Mouse (Mus musculus): ENCODE data around the gene Tsc2. TPM values are rescaled to one million over a fixed set of nuclear protein-coding genes. Genes with fewer than 3 reads are reported as not detected.
A peak's percentile ranks its signal among the peaks of the same experiment; 100 is the strongest.

The Tsc2 gene
- polyA plus RNA-seq, 1 experiment from 2014 or later: 68.8 TPM

DNA sequence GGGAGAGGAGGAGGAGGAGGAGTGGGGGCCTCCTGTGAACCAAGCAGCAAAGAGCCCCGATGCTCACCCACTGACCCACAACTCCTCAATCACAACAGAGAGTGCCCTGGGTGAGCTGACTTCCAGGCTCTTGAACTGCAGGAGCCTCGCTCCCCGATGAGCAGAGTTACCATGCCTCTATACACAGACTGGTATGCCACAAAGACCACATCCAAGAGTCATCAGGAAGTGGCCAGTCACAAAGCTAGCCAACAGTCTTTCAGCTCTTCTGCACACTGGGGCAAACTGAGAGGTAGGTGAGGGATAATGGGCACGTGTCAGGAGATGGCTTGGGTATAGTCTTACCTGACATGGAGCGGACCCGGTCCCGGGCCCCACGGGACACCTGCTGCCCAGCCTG, 28.5 kb downstream of the Tsc2 start:
- H3K4me1 ChIP-seq: no peaks in the 10 kb centered on the region
- no peak overlapping the region for H3K27ac ChIP-seq (replicated peaks)
- no peak overlapping the region for H3K4me2 ChIP-seq
- H3K9ac ChIP-seq (replicated peaks): no peak overlapping the region
- ATAC-seq (ENCODE audit: low FRiP score): no peak
- H3K36me3 ChIP-seq: peaks cover 96% of the 10 kb centered on the region
- H3K27me3 ChIP-seq (replicated peaks): no peaks in the 10 kb centered on the region
- 91% methylated on average over 8 of the region's 8 CpGs for WGBS
- no peak overlapping the region for H3K4me3 ChIP-seq (replicated peaks)
- H3K9me3 ChIP-seq (replicated peaks): no peaks in the 10 kb centered on the region

DNA sequence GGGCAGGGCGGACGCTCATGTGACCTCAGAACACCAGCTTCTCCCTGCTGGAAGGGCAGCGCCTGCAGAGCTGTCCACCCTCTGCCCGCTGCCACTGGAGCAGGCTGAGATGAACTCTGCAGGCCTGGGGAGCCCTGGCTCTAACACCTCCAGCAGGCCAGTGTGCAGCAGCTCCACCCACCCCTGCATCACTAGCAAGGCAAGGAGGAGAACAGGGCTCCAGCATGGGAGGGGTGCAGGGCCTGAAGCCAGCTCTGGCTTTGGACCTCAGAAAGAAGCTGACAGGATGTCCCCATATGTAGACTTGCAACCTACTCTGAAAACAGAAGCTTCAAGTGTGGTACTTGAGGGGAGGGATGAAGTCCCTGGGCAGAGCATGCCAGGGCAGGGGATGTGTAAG, 31.9 kb downstream of the Tsc2 start:
- Histone ChIP-seq H3K9ac (replicated peaks) (no peak overlapping the region), H3K36me3 (peaks cover 96% of the 10 kb centered on the region), H3K4me1 (no peaks in the 10 kb centered on the region), H3K4me3 (replicated peaks) (no peak overlapping the region), H3K27ac (replicated peaks) (no peak overlapping the region), H3K4me2 (no peak overlapping the region), H3K27me3 (replicated peaks) (no peaks in the 10 kb centered on the region), H3K9me3 (replicated peaks) (no peaks in the 10 kb centered on the region)
- WGBS: 96% methylated on average over 4 of the region's 4 CpGs
- ATAC-seq (ENCODE audit: low FRiP score): no peak

DNA sequence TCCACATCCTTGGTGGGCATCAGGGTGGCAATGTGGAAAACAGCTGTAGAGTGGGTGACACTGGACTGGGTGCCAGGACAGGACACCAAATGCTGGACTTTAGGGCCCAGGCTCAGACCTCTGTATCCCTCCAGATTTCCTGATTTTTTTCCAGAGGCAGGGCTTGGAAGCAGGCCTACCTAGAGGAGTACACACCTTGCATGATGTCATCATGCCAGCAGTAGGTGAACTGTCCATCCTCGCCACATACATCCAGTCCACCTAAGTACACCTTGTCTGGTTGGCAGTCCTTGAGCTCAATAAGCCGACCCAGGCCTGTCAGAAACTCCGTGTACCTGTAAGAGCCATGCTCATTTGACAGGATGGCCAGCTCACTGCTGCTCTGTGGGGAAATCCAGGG, 34.4 kb downstream of the Tsc2 start:
- Histone ChIP-seq H3K4me1 (no peaks in the 10 kb centered on the region), H3K27ac (replicated peaks) (no peak overlapping the region), H3K36me3 (peaks cover 100% of the 10 kb centered on the region), H3K9me3 (replicated peaks) (no peaks in the 10 kb centered on the region), H3K9ac (replicated peaks) (no peak overlapping the region), H3K4me3 (replicated peaks) (no peak overlapping the region), H3K27me3 (replicated peaks) (no peaks in the 10 kb centered on the region), H3K4me2 (no peak overlapping the region)
- 84% methylated on average over 3 of the region's 3 CpGs for WGBS
- no peak for ATAC-seq (ENCODE audit: low FRiP score)

DNA sequence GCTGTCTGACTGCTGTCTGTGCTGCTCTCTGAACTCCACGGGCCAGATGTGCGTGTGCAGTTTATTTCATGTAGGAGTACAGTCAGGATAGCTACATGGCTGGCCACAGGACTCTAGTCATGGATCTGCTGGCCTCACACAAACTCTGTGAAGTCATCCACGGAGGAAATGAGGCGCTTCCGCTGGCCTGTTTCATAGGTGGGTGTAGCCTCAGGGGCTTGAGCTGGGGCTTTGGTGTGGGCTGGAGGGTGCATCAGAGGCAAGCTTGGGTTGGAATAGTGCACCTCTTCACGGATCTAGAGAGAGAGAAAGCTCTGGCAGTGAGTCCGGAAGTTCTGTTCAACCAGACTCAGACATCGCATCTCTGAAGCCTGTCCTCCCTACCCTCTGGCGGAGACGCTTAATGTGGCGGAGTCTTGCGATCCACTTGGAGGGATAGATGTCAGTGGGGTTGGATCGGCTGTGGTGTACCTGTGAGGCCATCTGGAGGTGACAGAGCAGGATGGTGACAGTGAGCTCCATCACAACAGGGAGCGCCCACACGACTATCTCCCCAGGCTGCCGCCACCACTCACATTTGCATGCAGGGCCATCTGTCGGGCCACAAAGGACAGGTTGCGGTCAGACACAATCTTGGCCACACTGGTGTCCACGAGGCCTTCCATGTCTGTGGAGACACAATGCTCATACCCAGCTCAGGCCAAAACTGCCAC, 35.8 kb downstream of the Tsc2 start:
- Histone ChIP-seq H3K27me3 (replicated peaks) (no peaks in the 10 kb centered on the region), H3K4me3 (replicated peaks) (no peak overlapping the region), H3K4me1 (no peaks in the 10 kb centered on the region), H3K27ac (replicated peaks) (no peak overlapping the region), H3K9me3 (replicated peaks) (no peaks in the 10 kb centered on the region), H3K36me3 (peaks cover 100% of the 10 kb centered on the region), H3K4me2 (no peak overlapping the region), H3K9ac (replicated peaks) (no peak overlapping the region)
- WGBS: 90% methylated on average over 19 of the region's 19 CpGs
- ATAC-seq (ENCODE audit: low FRiP score): no peak

DNA sequence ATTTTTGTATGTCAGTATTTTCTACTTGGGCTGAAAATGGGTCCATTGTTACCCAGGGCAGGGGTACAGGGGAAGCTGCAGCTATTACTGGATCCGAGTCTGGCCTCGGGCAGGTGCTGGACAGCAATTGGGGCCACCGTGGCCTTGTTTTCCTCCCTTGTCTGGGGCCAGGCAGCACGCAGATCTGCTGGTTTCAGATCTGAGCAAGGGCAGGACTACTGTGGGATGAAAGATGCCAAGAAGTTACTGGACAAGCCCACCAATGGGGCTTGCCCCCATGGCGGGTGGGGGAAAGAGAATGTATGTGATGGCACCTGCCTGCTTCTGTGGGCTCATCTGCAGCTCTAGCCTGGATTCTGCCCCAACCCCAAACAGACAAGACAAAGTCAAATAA, 36.4 kb downstream of the Tsc2 start:
- H3K9ac ChIP-seq (replicated peaks): no peak overlapping the region
- H3K36me3 ChIP-seq: peaks cover 100% of the 10 kb centered on the region
- no peaks in the 10 kb centered on the region for H3K9me3 ChIP-seq (replicated peaks)
- no peaks in the 10 kb centered on the region for H3K4me1 ChIP-seq
- H3K4me3 ChIP-seq (replicated peaks): no peak overlapping the region
- no peaks in the 10 kb centered on the region for H3K27me3 ChIP-seq (replicated peaks)
- WGBS: 77% methylated on average over 5 of the region's 5 CpGs
- ATAC-seq (ENCODE audit: low FRiP score): no peak
- 0 out of 2 replicates have a peak overlapping the region, but pooled peaks have one; percentile 33 for H3K27ac ChIP-seq (replicated peaks)
- no peak overlapping the region for H3K4me2 ChIP-seq

DNA sequence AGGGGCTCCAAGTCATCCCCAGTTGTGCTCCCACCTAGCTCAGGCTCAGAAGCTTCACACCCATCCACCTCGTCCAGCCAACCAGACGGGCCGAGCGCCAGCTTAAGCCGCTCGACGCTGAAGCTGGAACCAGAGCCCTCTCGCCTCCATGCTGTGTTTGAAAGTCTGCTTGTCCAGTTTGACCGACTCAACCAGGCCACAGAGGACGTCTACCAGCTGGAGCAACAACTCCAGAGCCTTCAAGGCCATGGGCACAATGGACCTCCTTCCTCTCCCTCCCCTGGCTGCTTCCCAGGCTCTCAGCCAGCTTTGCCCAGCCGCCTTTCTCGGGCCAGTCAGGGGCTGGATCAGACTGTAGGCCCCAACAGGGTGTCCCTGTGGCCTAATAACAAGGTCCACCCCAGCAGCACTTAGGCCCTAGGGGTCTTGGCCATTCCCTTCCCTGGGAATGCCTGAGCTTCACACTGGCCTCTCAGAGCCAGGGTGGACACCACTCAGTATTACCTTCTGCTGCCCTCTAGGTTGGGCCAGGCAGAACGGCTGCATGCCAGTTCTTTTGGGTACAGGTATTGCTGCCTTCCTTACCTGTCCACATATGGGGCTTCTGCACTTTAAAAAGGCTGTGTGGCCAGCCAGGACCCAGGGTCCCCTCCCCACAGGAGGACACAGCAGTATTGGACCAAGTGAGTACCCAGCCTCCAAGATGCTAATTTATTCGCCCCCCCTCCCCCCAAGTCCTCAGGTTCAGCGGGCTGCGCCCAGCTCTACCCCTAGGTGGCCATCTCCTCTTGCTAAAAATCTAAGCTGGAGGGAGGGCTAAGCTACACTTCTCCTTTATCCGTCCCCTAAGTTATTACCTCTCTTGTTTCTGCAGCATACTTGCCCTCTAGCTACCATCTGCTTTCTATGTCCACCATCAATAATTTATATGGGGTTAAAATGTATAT, 37.0 kb downstream of the Tsc2 start:
- ATAC-seq (ENCODE audit: low FRiP score): 0 out of 2 replicates have a peak, but pooled peaks have one; percentile 32
- Histone ChIP-seq H3K9ac (replicated peaks) (no peak overlapping the region), H3K4me2 (no peak overlapping the region), H3K4me1 (no peaks in the 10 kb centered on the region), H3K36me3 (peaks cover 100% of the 10 kb centered on the region), H3K27me3 (replicated peaks) (no peaks in the 10 kb centered on the region), H3K27ac (replicated peaks) (0 out of 2 replicates have a peak overlapping the region, but pooled peaks have one; percentile 33), H3K9me3 (replicated peaks) (no peaks in the 10 kb centered on the region), H3K4me3 (replicated peaks) (no peak overlapping the region)
- WGBS: 77% methylated on average over 17 of the region's 17 CpGs

DNA sequence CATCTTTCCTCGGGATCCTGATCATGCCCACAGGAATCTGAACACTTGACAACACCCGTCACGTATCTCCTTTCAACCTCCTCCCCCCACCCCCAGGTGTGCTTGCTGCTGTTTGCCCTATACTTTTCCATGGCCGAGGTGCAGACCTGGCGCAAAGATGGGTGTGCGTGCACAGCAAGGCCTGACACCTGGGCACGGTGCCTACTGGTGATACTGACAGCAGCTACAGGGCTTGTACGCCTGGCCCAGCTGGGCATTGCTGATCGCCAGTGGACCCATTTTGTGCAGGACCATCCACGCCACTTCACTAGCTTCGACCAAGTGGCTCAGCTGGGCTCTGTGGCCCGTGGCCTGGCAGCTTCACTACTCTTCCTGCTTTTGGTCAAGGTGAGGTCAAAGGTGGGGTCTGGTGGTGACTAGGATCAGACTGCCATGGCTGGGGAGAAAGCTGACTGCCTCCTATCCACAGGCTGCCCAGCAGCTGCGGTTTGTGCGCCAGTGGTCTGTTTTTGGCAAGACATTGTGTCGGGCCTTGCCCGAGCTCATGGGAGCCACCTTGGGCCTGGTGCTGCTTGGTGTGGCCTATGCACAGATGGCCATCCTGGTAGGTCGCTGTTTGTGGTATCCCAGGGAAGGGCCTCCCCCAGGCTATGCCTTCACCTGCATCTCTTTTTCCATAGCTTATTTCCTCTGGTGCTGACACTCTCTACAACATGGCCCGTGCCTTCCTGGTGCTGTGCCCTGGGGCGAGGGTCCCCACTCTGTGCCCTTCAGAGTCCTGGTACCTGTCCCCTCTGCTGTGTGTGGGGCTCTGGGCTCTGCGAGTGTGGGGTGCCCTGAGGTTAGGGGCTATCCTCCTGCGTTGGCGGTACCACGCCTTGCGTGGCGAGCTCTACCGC, 38.2 kb downstream of the Tsc2 start:
- no peak for ATAC-seq (ENCODE audit: low FRiP score)
- 93% methylated on average over 26 of the region's 26 CpGs for WGBS

DNA sequence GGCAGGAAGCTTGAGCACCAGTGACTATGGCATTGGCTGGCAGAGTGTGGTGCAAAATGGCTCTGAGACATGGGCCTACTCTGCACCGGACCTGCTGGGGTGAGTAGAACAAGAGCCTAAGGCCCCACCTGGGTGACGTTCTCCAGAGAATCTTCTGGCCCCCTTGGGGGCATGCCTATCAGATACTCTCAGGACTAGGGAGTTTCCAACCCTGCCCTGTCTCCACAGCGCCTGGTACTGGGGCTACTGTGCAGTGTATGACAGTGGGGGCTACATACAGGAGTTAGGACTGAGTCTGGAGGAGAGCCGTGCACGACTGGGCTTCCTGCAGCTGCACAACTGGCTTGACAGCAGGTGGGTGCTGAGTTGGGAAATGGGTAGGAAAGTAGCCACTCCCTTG, 39.2 kb downstream of the Tsc2 start:
- peaks cover 88% of the 10 kb centered on the region for H3K36me3 ChIP-seq
- no peak for ATAC-seq (ENCODE audit: low FRiP score)
- no peaks in the 10 kb centered on the region for H3K4me1 ChIP-seq
- 89% methylated on average over 5 of the region's 5 CpGs for WGBS
- no peak overlapping the region for H3K9ac ChIP-seq (replicated peaks)
- no peaks in the 10 kb centered on the region for H3K27me3 ChIP-seq (replicated peaks)
- H3K4me2 ChIP-seq: no peak overlapping the region
- H3K27ac ChIP-seq (replicated peaks): no peak overlapping the region
- no peak overlapping the region for H3K4me3 ChIP-seq (replicated peaks)
- H3K9me3 ChIP-seq (replicated peaks): no peaks in the 10 kb centered on the region

More for the DNA sequence above, 38.2 kb downstream of the Tsc2 start:
- no peak overlapping the region for H3K9ac ChIP-seq (replicated peaks)
- H3K4me3 ChIP-seq (replicated peaks): no peak overlapping the region
- no peak overlapping the region for H3K27ac ChIP-seq (replicated peaks)
- peaks cover 93% of the 10 kb centered on the region for H3K36me3 ChIP-seq
- H3K27me3 ChIP-seq (replicated peaks): no peaks in the 10 kb centered on the region
- H3K9me3 ChIP-seq (replicated peaks): no peaks in the 10 kb centered on the region
- no peaks in the 10 kb centered on the region for H3K4me1 ChIP-seq
- H3K4me2 ChIP-seq: no peak overlapping the region

DNA sequence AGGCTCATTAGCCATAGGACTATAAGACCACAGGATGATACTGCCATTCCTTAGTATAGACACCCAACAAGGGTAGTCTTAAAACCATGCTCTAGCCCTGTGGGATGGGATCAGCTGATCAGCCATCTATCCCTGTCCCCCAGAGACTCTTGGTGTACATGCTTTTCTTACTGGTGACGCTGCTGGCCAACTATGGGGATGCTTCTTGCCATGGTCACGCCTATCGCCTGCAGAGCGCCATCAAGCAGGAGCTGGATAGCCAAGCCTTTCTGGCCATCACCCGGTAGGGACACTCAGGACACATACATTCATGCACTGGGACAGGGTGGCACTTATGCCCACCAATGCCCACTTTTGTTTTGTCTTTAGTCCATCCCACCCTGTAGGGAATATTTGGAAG, 40.7 kb downstream of the Tsc2 start:
- H3K4me1 ChIP-seq: no peaks in the 10 kb centered on the region
- no peak overlapping the region for H3K4me3 ChIP-seq (replicated peaks)
- no peak for ATAC-seq (ENCODE audit: low FRiP score)
- no peak overlapping the region for H3K9ac ChIP-seq (replicated peaks)
- H3K36me3 ChIP-seq: peaks cover 87% of the 10 kb centered on the region
- H3K27me3 ChIP-seq (replicated peaks): no peaks in the 10 kb centered on the region
- WGBS: 95% methylated on average over 5 of the region's 5 CpGs
- no peak overlapping the region for H3K4me2 ChIP-seq
- H3K27ac ChIP-seq (replicated peaks): no peak overlapping the region
- H3K9me3 ChIP-seq (replicated peaks): no peaks in the 10 kb centered on the region

DNA sequence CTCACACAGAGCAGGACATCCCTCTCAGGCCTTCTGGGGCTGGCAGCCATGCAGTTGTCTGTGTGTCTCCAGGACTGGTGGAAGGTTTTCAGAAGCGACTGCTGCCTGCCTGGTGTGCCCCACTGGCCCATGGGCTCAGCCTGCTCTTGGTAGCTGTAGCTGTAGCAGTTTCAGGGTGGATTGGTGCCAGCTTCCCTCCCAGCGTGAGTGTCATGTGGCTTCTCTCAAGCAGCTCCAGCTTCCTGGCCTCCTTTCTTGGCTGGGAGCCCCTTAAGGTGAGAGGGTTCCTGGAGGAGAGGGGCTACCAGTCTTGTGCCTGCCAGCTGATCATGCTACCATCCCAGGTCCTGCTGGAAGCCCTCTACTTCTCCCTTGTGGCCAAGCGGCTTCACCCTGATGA, 41.5 kb downstream of the Tsc2 start:
- no peaks in the 10 kb centered on the region for H3K4me1 ChIP-seq
- H3K9ac ChIP-seq (replicated peaks): no peak overlapping the region
- 89% methylated on average over 3 of the region's 3 CpGs for WGBS
- H3K9me3 ChIP-seq (replicated peaks): no peaks in the 10 kb centered on the region
- H3K36me3 ChIP-seq: peaks cover 87% of the 10 kb centered on the region
- H3K27me3 ChIP-seq (replicated peaks): no peaks in the 10 kb centered on the region
- no peak for ATAC-seq (ENCODE audit: low FRiP score)
- no peak overlapping the region for H3K27ac ChIP-seq (replicated peaks)
- no peak overlapping the region for H3K4me3 ChIP-seq (replicated peaks)
- no peak overlapping the region for H3K4me2 ChIP-seq

DNA sequence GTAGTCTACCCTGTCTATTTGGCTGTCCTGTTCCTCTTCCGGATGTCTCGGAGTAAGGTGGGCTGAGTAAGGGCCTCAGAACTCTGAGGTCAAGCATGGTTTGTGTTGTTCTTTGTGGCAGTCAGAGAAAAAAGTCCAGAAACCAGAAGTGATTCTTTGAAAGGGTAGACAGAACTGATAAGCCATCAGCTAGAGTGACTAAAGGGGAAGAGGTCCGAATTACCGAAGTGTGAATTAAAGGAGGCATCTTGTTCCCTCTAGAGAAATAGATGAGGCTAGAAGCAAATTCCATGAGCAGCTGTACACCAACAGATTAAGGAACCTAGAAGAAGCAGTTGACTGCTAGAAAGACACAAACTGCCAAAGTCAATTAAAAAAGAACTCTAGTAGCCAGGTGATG, 45.9 kb downstream of the Tsc2 start:
- peaks cover 81% of the 10 kb centered on the region for H3K36me3 ChIP-seq
- no peaks in the 10 kb centered on the region for H3K27me3 ChIP-seq (replicated peaks)
- no peak overlapping the region for H3K27ac ChIP-seq (replicated peaks)
- ATAC-seq (ENCODE audit: low FRiP score): no peak
- 97% methylated on average over 4 of the region's 4 CpGs for WGBS
- H3K4me1 ChIP-seq: no peaks in the 10 kb centered on the region
- H3K9me3 ChIP-seq (replicated peaks): no peaks in the 10 kb centered on the region
- H3K9ac ChIP-seq (replicated peaks): no peak overlapping the region
- no peak overlapping the region for H3K4me2 ChIP-seq
- H3K4me3 ChIP-seq (replicated peaks): no peak overlapping the region
